Mouse (Mus musculus): ENCODE measurements around the gene Mtrr. TPM values are rescaled to one million over a fixed set of nuclear protein-coding genes. Genes with fewer than 3 reads are reported as not detected.

Gene Mtrr
- total RNA-seq (2017) = 3.4 to 11.4 TPM (median 4.5 TPM) in 3 replicates

GRCm38 (mm10) chr13:68581747-68582516 is at the start of gene Mtrr, which contains the start of gene Fastkd3:
Gene Mtrr, minus strand, starts transcription at chr13:68582149.
Gene Fastkd3, plus strand, starts transcription at chr13:68582234.
- ATAC-seq (replicated peaks; ENCODE audit: insufficient number of reproducible peaks, low FRiP score, low TSS enrichment, poor library complexity, severe bottlenecking) = peak; percentile 81

- ATAC-seq (replicated peaks; ENCODE audit: insufficient number of reproducible peaks, low FRiP score, low TSS enrichment, poor library complexity, severe bottlenecking) = no peak
Measured at GRCm38 (mm10) chr13:68627041-68627440, 45.1 kb upstream of the Mtrr start.

- no peak for ATAC-seq (replicated peaks; ENCODE audit: insufficient number of reproducible peaks, low FRiP score, low TSS enrichment, poor library complexity, severe bottlenecking)
Measured at GRCm38 (mm10) chr13:68622792-68623191, 40.8 kb upstream of the Mtrr start.

GRCm38 (mm10) chr13:68607652-68608405 is 25.9 kb upstream of the Mtrr start:
- ATAC-seq (replicated peaks; ENCODE audit: insufficient number of reproducible peaks, low FRiP score, low TSS enrichment, poor library complexity, severe bottlenecking) = no peak

GRCm38 (mm10) chr13:68605689-68606126 is 23.8 kb upstream of the Mtrr start:
- no peak for ATAC-seq (replicated peaks; ENCODE audit: insufficient number of reproducible peaks, low FRiP score, low TSS enrichment, poor library complexity, severe bottlenecking)

- ATAC-seq (replicated peaks; ENCODE audit: insufficient number of reproducible peaks, low FRiP score, low TSS enrichment, poor library complexity, severe bottlenecking) = no peak
Measured at GRCm38 (mm10) chr13:68603085-68603484, 21.1 kb upstream of the Mtrr start.

- no peak for ATAC-seq (replicated peaks; ENCODE audit: insufficient number of reproducible peaks, low FRiP score, low TSS enrichment, poor library complexity, severe bottlenecking)
Measured at GRCm38 (mm10) chr13:68601184-68601583, 19.2 kb upstream of the Mtrr start.

- no peak for ATAC-seq (replicated peaks; ENCODE audit: insufficient number of reproducible peaks, low FRiP score, low TSS enrichment, poor library complexity, severe bottlenecking)
Measured at GRCm38 (mm10) chr13:68598953-68599352, 17.0 kb upstream of the Mtrr start.

- ATAC-seq (replicated peaks; ENCODE audit: insufficient number of reproducible peaks, low FRiP score, low TSS enrichment, poor library complexity, severe bottlenecking) = no peak
Measured at GRCm38 (mm10) chr13:68597667-68598066, 15.7 kb upstream of the Mtrr start.

GRCm38 (mm10) chr13:68597199-68597598 is 15.2 kb upstream of the Mtrr start, which contains the start of gene 1700001L19Rik:
Gene 1700001L19Rik, plus strand, starts transcription at chr13:68597421.
- ATAC-seq (replicated peaks; ENCODE audit: insufficient number of reproducible peaks, low FRiP score, low TSS enrichment, poor library complexity, severe bottlenecking) = no peak

GRCm38 (mm10) chr13:68593797-68594196 is 11.8 kb upstream of the Mtrr start:
- ATAC-seq (replicated peaks; ENCODE audit: insufficient number of reproducible peaks, low FRiP score, low TSS enrichment, poor library complexity, severe bottlenecking) = no peak

- no peak for ATAC-seq (replicated peaks; ENCODE audit: insufficient number of reproducible peaks, low FRiP score, low TSS enrichment, poor library complexity, severe bottlenecking)
Measured at GRCm38 (mm10) chr13:68588352-68588751, 6.4 kb upstream of the Mtrr start.

- no peak for ATAC-seq (replicated peaks; ENCODE audit: insufficient number of reproducible peaks, low FRiP score, low TSS enrichment, poor library complexity, severe bottlenecking)
Measured at GRCm38 (mm10) chr13:68585441-68585840, 3.5 kb upstream of the Mtrr start.

- ATAC-seq (replicated peaks; ENCODE audit: insufficient number of reproducible peaks, low FRiP score, low TSS enrichment, poor library complexity, severe bottlenecking) = no peak
Measured at GRCm38 (mm10) chr13:68583961-68584360, 2.0 kb upstream of the Mtrr start.

- no peak for ATAC-seq (replicated peaks; ENCODE audit: insufficient number of reproducible peaks, low FRiP score, low TSS enrichment, poor library complexity, severe bottlenecking)
Measured at GRCm38 (mm10) chr13:68582517-68582780, 500 bp upstream of the Mtrr start.

- no peak for ATAC-seq (replicated peaks; ENCODE audit: insufficient number of reproducible peaks, low FRiP score, low TSS enrichment, poor library complexity, severe bottlenecking)
Measured at GRCm38 (mm10) chr13:68581086-68581740, 736 bp downstream of the Mtrr start.

- no peak for ATAC-seq (replicated peaks; ENCODE audit: insufficient number of reproducible peaks, low FRiP score, low TSS enrichment, poor library complexity, severe bottlenecking)
Measured at GRCm38 (mm10) chr13:68577945-68578344, 4.0 kb downstream of the Mtrr start.

- ATAC-seq (replicated peaks; ENCODE audit: insufficient number of reproducible peaks, low FRiP score, low TSS enrichment, poor library complexity, severe bottlenecking) = no peak
Measured at GRCm38 (mm10) chr13:68574398-68574797, 7.6 kb downstream of the Mtrr start.
